Mouse (Mus musculus) CD8-positive naive resting alpha-beta T cell, adult 2 months (primary cell): ENCODE data around the gene Agap2.

Source experiments
- DNase-seq, 2 experiments: peaks; one replicate each; pipeline ENCODE4 v3.0.0; 2022; ENCODE audit warnings: low read depth in 2 of 2, low spot score in 2 of 2

Gene Agap2

GRCm38 (mm10) chr10:127075651-127076050 is 567 bp downstream of the Agap2 start:
- DNase-seq = no peak

DNA sequence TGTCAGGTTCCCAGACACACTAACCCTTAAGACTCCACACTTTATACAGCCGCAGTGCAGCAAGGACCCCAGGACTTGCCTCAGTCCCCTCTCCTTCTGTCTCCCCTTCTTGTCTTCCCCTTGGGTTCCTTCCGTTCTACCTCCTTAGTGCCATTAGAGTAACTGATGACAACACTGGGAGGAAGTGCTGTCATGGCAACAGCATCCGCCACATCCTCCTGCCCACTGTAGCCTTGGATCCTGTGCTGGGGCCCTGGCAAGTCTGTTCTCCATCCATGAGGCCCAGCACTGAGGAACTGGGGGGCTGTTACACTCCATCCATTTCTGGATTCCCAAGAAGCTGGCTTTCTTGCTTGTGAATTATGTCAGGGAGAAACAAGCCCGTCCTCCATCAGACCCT is 998 bp downstream of the Agap2 start:
- DNase-seq = peak; percentile 48 to 74

GRCm38 (mm10) chr10:127077515-127077914 is 2.4 kb downstream of the Agap2 start:
- no peak for DNase-seq

DNA sequence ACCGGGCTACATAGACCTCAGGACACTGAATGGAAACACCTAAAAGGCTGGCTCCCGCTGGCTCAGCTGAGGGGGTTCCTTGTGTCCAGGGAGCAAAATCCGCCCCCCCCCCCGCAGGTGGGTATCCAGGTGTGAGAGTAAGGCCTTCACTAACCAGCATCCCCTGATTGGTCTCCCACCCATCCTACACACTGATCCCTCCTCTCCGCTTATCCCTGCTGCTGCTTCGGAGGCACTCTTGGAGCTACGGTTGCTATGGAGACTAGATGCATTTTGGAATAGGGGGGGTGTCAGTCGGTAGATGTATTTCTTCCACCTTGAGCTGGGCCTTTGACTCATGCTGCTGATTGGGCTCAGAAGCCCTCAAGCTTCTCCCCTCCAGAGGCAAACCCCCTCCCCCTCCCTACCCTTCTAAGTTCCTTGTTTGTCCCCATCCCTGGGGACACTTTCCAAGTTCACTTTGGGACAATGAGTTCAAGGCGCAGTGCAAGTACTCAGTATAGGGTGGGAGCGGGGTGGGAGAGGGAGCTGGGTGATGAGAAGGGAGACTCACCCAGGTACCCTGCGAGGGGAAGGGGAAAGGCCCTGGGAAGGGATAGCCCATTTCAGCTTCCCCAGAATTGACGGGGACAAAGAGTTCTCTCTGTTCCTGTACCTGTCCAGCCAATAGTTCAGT is 3.1 kb downstream of the Agap2 start:
- DNase-seq = no peak

DNA sequence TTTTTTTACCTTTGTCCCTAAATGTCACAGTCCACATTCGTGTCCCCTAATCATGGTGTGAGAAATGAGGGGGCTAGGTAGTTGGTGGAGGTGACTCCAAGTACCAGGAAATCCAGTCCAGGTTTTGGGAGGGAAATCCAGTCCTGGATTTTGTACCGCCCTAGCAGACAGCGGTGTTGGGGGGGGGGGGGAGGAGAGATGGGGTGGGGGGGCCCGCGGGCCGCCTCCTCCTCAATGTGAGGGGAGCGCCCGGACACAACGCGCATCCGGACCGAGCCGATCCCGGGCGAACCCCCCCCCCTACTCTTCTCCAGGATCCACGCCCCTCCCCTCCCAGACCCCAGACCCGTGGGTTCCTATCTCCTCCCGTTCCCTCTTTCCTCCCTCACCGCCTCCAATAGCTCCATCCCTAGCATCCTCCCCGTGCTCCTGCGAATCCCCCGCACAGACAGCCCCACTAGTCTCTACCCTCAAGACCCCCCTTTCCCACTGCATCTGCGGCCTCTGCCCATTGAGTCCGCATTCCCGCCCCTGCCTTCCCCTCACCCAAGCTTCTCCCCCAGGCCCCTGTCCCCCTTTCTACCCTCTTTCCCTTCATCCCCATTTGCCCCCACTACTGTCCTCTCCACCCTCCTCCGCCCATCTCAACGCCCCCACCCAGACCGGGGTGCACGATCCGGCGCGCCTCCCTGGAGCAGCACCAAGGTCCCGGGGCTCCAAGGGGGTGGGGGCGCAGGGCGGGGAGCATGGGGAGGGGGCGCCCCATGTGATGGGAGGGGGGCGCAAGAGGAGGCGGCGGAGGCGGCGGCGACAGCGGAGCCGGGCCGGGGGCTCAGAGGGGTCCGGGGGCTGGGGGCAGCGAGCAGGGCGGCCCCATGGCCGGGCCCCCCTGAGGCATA is 3.8 kb downstream of the Agap2 start:
- no peak for DNase-seq

GRCm38 (mm10) chr10:127079665-127080391 is 4.7 kb downstream of the Agap2 start:
- DNase-seq = no peak

GRCm38 (mm10) chr10:127080901-127081780 is 6.1 kb downstream of the Agap2 start:
- DNase-seq = no peak

- no peak for DNase-seq
Observed at GRCm38 (mm10) chr10:127081996-127082620, 7.0 kb downstream of the Agap2 start.

GRCm38 (mm10) chr10:127083292-127083914 is 8.3 kb downstream of the Agap2 start:
- DNase-seq = no peak

DNA sequence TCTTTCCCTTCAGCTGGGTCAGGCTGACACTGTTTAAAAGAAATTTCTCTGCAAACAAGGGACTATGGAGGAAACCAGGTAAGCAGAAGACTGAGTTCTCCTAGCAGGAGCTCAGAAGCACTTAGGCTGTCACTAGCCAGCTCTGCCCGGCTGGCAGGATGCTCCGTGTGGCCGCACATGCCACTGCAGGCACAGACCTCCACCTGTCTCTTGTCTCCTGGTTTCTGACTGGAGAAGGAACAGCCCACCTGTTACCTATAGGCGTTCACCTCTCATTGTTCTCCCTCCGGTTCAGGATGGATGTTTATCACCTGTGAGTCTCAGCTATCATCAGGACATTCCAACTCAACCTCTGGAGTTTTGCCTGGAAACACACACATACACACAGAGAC is 8.8 kb downstream of the Agap2 start:
- DNase-seq = no peak

- no peak for DNase-seq
Observed at GRCm38 (mm10) chr10:127085052-127085451, 10.0 kb downstream of the Agap2 start.

DNA sequence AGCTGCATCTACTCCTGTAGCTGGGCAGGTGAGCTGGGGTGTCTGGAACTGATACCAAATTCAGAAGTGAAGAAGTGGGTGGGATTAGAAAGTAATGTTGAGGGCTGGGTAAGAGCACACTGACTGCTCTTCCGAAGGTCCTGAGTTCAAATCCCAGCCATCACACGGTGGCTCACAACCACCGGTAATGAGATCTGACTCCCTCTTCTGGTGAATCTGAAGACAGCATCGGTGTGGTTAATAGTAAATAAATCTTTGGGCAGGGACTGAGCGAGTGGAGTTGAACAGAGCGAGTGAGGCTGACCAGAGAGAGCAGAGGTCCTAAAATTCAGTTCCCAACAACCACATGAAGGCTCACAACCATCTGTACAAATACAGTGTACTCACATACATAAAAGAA is 10.5 kb downstream of the Agap2 start:
- no peak for DNase-seq

DNA sequence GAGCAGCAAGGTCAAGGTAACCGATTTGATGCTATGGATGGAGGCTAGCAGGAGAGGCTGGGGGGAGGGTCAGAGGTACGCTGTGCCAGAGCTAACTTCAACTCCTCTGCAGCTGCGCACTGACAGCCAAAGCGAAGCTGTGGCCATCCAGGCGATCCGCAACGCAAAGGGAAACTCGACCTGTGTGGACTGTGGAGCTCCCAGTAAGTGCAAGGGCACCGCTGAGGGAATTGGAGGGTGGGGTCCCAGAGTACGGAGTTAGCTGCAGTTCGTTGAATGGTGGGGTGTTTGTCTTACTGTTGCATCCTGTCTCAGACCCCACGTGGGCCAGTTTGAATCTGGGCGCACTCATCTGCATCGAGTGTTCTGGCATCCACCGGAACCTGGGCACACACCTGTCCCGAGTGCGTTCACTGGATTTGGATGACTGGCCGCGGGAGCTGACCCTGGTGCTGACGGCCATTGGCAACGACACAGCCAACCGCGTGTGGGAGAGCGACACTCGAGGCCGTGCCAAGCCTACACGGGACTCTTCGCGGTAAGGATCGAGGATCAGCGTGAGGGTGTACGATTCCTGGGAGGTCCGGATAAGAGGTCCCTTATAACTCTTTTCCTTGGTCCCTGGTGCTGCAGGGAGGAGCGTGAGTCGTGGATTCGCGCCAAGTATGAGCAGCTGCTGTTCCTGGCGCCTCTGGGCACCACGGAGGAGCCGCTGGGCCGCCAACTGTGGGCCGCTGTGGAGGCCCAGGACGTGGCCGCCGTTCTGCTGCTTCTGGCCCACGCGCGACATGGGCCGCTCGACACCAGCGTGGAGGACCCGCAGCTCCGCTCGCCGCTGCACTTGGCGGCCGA is 15.7 kb downstream of the Agap2 start:
- DNase-seq = no peak

- DNase-seq = no peak
Observed at GRCm38 (mm10) chr10:127091507-127092396, 16.7 kb downstream of the Agap2 start.

DNA sequence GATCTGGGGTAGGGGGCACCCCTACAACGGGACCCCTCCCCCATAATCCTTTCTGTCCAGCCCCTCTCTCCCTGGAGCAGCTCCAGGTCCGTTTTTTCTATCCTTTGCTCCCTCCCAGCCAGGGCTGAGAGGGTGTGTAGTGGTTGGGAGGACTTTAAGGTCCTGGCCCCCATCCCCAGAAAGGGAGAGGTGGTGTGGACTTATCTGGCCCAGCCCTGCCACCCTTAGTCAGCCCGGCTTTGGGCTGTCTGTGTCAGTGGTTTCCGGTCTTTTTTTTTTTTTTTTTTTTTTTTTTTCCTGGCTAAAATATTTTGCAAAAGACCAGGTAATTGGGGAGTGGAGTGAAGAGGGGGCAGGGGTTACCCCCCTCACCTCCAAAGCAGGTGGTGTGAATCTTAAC is 17.7 kb downstream of the Agap2 start:
- no peak for DNase-seq

DNA sequence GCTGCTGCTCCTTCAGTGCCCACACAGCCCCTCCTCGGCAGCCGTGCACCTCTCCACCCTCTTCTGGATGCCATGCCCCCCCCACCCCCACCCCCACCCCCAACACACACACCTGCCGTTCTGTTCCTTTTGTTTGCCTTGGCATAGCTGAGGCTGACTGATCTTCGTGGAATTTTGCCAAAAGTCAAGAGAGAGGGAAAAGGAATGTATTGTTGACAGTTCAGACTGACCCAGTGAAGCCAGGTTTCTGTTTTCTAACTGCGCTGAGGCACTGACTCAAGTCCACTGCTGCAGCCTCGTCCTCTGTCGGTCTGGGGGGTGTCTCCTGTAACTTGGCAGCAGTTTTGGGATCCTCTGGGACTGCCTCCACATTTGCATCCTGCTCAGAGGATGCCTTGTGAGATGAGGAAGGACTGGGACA is 19.3 kb downstream of the Agap2 start:
- no peak for DNase-seq

GRCm38 (mm10) chr10:127098514-127098913 is 23.4 kb downstream of the Agap2 start:
- no peak for DNase-seq

DNA sequence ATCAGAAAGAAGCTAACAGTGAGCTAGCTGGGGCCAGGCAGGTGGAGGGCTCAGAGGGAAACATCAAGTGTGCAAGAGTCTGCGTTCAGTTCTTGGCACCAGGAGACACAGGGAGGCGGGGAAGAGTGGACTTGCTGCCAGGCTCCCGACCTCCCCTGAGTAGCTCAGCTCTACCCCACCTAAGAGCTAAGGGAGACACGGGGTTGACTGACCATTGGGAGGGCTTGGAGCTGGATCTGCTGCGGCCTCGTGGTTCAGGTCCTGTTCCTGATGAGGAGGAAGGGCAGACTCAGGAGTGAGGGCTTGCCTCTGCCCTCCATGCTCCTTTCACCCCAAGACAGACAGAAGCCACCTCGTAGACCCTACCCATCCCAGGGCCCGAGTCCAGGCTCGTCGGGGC is 24.1 kb downstream of the Agap2 start:
- DNase-seq = no peak
